Mouse (Mus musculus) heart, postnatal 10 days (tissue): Measurements from ENCODE around the gene Cenpj. TPM values are rescaled to one million over a fixed set of nuclear protein-coding genes. Genes with fewer than 3 reads are reported as not detected.
A peak's percentile ranks its signal among the peaks of the same experiment; 100 is the strongest.

Experiments used
- DNase-seq, 2 experiments: peaks; one replicate each; pipeline ENCODE4 v3.0.0; 2021
- intact Hi-C: fragments of 180-260 bp; cut with DNase I; formaldehyde crosslinking; loops from one replicate; pipeline ENCODE4 v1.15.1; 2025
- total RNA-seq, 2 experiments: library from RNA; stranded (reverse); gene quantifications; 2 replicates each; pipeline ENCODE4 v1.2.3; 2021

The Cenpj gene
- total RNA-seq, 2 experiments from 2014 or later: 3.0 to 3.6 TPM

- intact Hi-C loops: no loop called here
- DNase-seq: no peak
Measured at GRCm38 (mm10) chr14:56552924-56553323, 22.3 kb downstream of the Cenpj start.

GRCm38 (mm10) chr14:56550960-56551359, 24.3 kb downstream of the Cenpj start:
- intact Hi-C loops: no loop called here
- DNase-seq: no peak

GRCm38 (mm10) chr14:56545491-56545890, 29.7 kb downstream of the Cenpj start:
- intact Hi-C loops: no loop called here
- DNase-seq: no peak

GRCm38 (mm10) chr14:56544946-56545345, 30.3 kb downstream of the Cenpj start:
- intact Hi-C loops: no loop called here
- no peak for DNase-seq

GRCm38 (mm10) chr14:56530788-56531187, 44.4 kb downstream of the Cenpj start:
- intact Hi-C loops: no loop called here
- DNase-seq: no peak

- peak in 1 of 2 experiments; percentile 8 for DNase-seq
- intact Hi-C loops: no loop called here
Measured at GRCm38 (mm10) chr14:56514775-56515174, 60.5 kb downstream of the Cenpj start.

- peak in 1 of 2 experiments; percentile 15 for DNase-seq
- intact Hi-C loops: no loop called here
Measured at GRCm38 (mm10) chr14:56512084-56512483, 63.1 kb downstream of the Cenpj start.

- intact Hi-C loops: no loop called here
- no peak for DNase-seq
Measured at GRCm38 (mm10) chr14:56506743-56507142, 68.5 kb downstream of the Cenpj start.

GRCm38 (mm10) chr14:56502407-56502806, 72.8 kb downstream of the Cenpj start:
- intact Hi-C loops: no loop called here

GRCm38 (mm10) chr14:56489806-56490205, 85.4 kb downstream of the Cenpj start:
- intact Hi-C loops: no loop called here
- no peak for DNase-seq

More at GRCm38 (mm10) chr14:56502407-56502806, 72.8 kb downstream of the Cenpj start:
- DNase-seq: no peak

Other genes starting within 250 kb of the Cenpj start
- gene Atp12a, start 210.4 kb downstream of the Cenpj start, total RNA-seq: not detected
- 1 to 10 TPM in 1 of 2 experiments, under 1 TPM in 1; 0.82 to 1.0 TPM for gene Rnf17, start 172.8 kb downstream of the Cenpj start, total RNA-seq
- 10 to 100 TPM; 26.8 to 29.4 TPM for gene Parp4, start 194 bp upstream of the Cenpj start, total RNA-seq
- 10 to 100 TPM; 23.8 to 32.8 TPM for gene Mphosph8, start 92.8 kb upstream of the Cenpj start, total RNA-seq
- gene Pspc1, start 202.9 kb upstream of the Cenpj start, total RNA-seq: 10 to 100 TPM; 24.5 to 27.9 TPM
- gene Zmym5, start 236.3 kb upstream of the Cenpj start, total RNA-seq: 10 to 100 TPM; 23.8 to 26.5 TPM